Mouse (Mus musculus) CD4-positive, CD25-positive, alpha-beta regulatory T cell, adult 2 months (primary cell): ENCODE measurements at regions not wholly inside any gene's neighbourhood (a gene's known extent, or its start where the extent isn't known, plus 50 kb on each side); places are given as distances from the start of the nearest gene placed in this dataset.

Experiments
- DNase-seq: peaks from one replicate; pipeline ENCODE4 v3.0.0-alpha.2; 2012; ENCODE audit warnings: low read depth, low spot score

- DNase-seq = no peak
Observed at GRCm38 (mm10) chr2:157633286-157633685, 62.2 kb upstream of the Blcap start.

GRCm38 (mm10) chr2:157635670-157636069 is 64.6 kb upstream of the Blcap start:
- DNase-seq = peak; percentile 62

- no peak for DNase-seq
Observed at GRCm38 (mm10) chr2:157640873-157641272, 69.8 kb upstream of the Blcap start.

GRCm38 (mm10) chr2:157663584-157664375 is 73.4 kb upstream of the Ctnnbl1 start:
- peak; percentile 25 for DNase-seq

- DNase-seq = no peak
Observed at GRCm38 (mm10) chr2:157664481-157664880, 72.7 kb upstream of the Ctnnbl1 start.

- DNase-seq = no peak
Observed at GRCm38 (mm10) chr2:157670191-157670590, 67.0 kb upstream of the Ctnnbl1 start.

GRCm38 (mm10) chr2:157674906-157675305 is 62.3 kb upstream of the Ctnnbl1 start:
- DNase-seq = no peak

- no peak for DNase-seq
Observed at GRCm38 (mm10) chr2:157676396-157677176, 60.6 kb upstream of the Ctnnbl1 start.

GRCm38 (mm10) chr2:157677262-157677661 is 59.9 kb upstream of the Ctnnbl1 start:
- DNase-seq = no peak

- no peak for DNase-seq
Observed at GRCm38 (mm10) chr2:157681931-157682330, 55.3 kb upstream of the Ctnnbl1 start.
